Mouse (Mus musculus): ENCODE measurements around the gene Rnf181.

- TF ChIP-seq CTCF (IDR thresholded peaks at IDR 0.05; ENCODE audit: borderline replicate concordance, insufficient read depth, low read depth, low read length) (no peak), POLR2A (IDR thresholded peaks at IDR 0.05; ENCODE audit: borderline replicate concordance, insufficient read depth, low read length) (no peak)
These were observed 48.4 kb upstream of the Rnf181 start for GRCm38 (mm10) chr6:72415181-72415580.

Data from cerebellum, adult 2 months (tissue).